14 mouse cellular contexts compared by ENCODE assay signal in the genomic region with DNA sequence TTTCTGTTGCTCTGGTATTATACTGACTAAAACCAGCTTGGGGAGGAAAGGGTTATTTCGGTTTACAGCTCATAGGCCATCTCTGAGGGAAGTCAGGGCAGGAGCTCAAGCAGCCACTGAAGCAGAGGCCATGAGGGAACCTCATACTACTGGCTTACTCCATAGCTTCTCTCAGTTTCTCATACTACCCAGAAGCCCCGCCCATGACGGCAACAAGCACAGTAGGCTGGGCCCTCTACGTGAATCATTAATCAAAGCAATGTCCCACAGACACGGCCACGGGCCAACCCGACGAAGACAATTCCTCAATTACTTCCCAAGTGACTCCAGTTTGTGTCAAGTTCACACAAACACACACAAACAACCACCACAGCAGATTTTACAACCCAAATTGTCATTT. TPM values are rescaled to one million over a fixed set of nuclear protein-coding genes. Genes with fewer than 3 reads are reported as not detected.
A peak's percentile ranks its signal among the peaks of the same experiment; 100 is the strongest.
DNase-seq lines count a peak whose midpoint lies in the region; ATAC-seq and TF ChIP-seq lines count a peak whose summit lies in the region.
"Had no signal": no experiment of that assay in that cellular context is flagged by ENCODE, and none has a peak within 500 bp of the region (broad histone marks: within the 10 kb centered on the region; RNA-seq: fewer than 3 reads in every experiment).

No protein-coding gene starts in this region.

- ATAC-seq in granulocyte monocyte progenitor cell, adult 5-6 weeks (replicated peaks; ENCODE audit: poor library complexity, severe bottlenecking) = 0 out of 2 replicates have a peak, but pooled peaks have one; percentile 23
- no peak for ATAC-seq in midbrain, embryonic 11.5 days (ENCODE audit: low FRiP score)
- ATAC-seq in forebrain, postnatal 0 days = no peak
- ATAC-seq: inflammation-experienced regulatory T-cells, adult 6 months; midbrain, embryonic 16.5 days had no signal

- TF ChIP-seq CTCF in forebrain, postnatal 0 days (IDR thresholded peaks at IDR 0.05; ENCODE audit: low read depth) = no peak

- peak; percentile 43 for DNase-seq in ZHBTc4 (ENCODE audit: low read depth, low spot score)
- DNase-seq in kidney, postnatal 14 days = peak; percentile 82
- DNase-seq in lung, postnatal 10 days = peak; percentile 77
- no peak for DNase-seq in midbrain, embryonic 11.5 days (ENCODE audit: low spot score, missing footprints)
- no peak for DNase-seq in right cerebral cortex, adult 18-20 months
- no peak for DNase-seq in forebrain, postnatal 0 days
- DNase-seq in layer of hippocampus, adult 11-12 months (ENCODE audit: low spot score) = no peak
- DNase-seq: cerebellum, adult 11-12 months had no signal

- no peaks in the 10 kb centered on the region for H3K9me3 ChIP-seq in midbrain, embryonic 11.5 days (ENCODE audit: control insufficient read depth, low read length)
- no peaks in the 10 kb centered on the region for H3K9me3 ChIP-seq in forebrain, postnatal 0 days (ENCODE audit: low read length)
- H3K9me3 ChIP-seq: embryonic facial prominence, embryonic 13.5 days; heart, embryonic 13.5 days; limb, embryonic 13.5 days had no signal

- H3K27me3 ChIP-seq in midbrain, embryonic 11.5 days (ENCODE audit: control insufficient read depth, insufficient read depth, low read length) = no peaks in the 10 kb centered on the region
- H3K27me3 ChIP-seq in forebrain, postnatal 0 days (ENCODE audit: insufficient read depth, low read length) = no peaks in the 10 kb centered on the region
- H3K27me3 ChIP-seq: embryonic facial prominence, embryonic 13.5 days; heart, embryonic 13.5 days; limb, embryonic 13.5 days had no signal

- 81% methylated on average over 8 of the region's 8 CpGs for WGBS in midbrain, embryonic 11.5 days
- WGBS in forebrain, postnatal 0 days = 73% methylated on average over 8 of the region's 8 CpGs

- H3K4me1 ChIP-seq in midbrain, embryonic 11.5 days (ENCODE audit: control insufficient read depth, insufficient read depth, low read length) = peaks cover 5% of the 10 kb centered on the region
- H3K4me1 ChIP-seq in forebrain, postnatal 0 days (ENCODE audit: insufficient read depth) = peaks cover 10% of the 10 kb centered on the region

- H3K4me2 ChIP-seq in midbrain, embryonic 11.5 days = no peak overlapping the region
- H3K4me2 ChIP-seq in forebrain, postnatal 0 days (ENCODE audit: low read depth) = no peak overlapping the region
- H3K4me2 ChIP-seq: embryonic facial prominence, embryonic 13.5 days; heart, embryonic 13.5 days; limb, embryonic 13.5 days had no signal

- H3K4me3 ChIP-seq in midbrain, embryonic 11.5 days (ENCODE audit: low read depth, low read length) = no peak overlapping the region
- no peak overlapping the region for H3K4me3 ChIP-seq in forebrain, postnatal 0 days (ENCODE audit: low read depth, low read length)
- H3K4me3 ChIP-seq: embryonic facial prominence, embryonic 13.5 days; heart, embryonic 13.5 days; limb, embryonic 13.5 days had no signal

- H3K36me3 ChIP-seq in midbrain, embryonic 11.5 days (ENCODE audit: control insufficient read depth, insufficient read depth, low read length) = no peaks in the 10 kb centered on the region
- no peaks in the 10 kb centered on the region for H3K36me3 ChIP-seq in forebrain, postnatal 0 days (ENCODE audit: insufficient read depth)
- H3K36me3 ChIP-seq: embryonic facial prominence, embryonic 13.5 days; heart, embryonic 13.5 days; limb, embryonic 13.5 days had no signal

- no peak overlapping the region for H3K9ac ChIP-seq in midbrain, embryonic 11.5 days (ENCODE audit: low read length)
- H3K9ac ChIP-seq in forebrain, postnatal 0 days = no peak overlapping the region
- H3K9ac ChIP-seq: embryonic facial prominence, embryonic 13.5 days; heart, embryonic 13.5 days; limb, embryonic 13.5 days had no signal

- no peak overlapping the region for H3K27ac ChIP-seq in midbrain, embryonic 11.5 days (ENCODE audit: low read depth, low read length)
- no peak overlapping the region for H3K27ac ChIP-seq in forebrain, postnatal 0 days (ENCODE audit: low read depth, low read length)
- H3K27ac ChIP-seq: embryonic facial prominence, embryonic 13.5 days; heart, embryonic 13.5 days; limb, embryonic 13.5 days had no signal

RNA-seq across cellular contexts. Expression of gene Btbd9, which starts 6.1 kb away (rescaled TPM):
- 34.7 and 40.5 TPM in 2 replicates for total RNA-seq in granulocyte monocyte progenitor cell, adult 5-6 weeks (2014; fragmentation: Nextera tagmentation)
- total RNA-seq in granulocyte monocyte progenitor cell, adult 5-6 weeks (2017) = 22.0 and 22.1 TPM in 2 replicates
- 57.5 and 59.7 TPM in 2 replicates for polyA plus RNA-seq in midbrain, embryonic 11.5 days (2014; fragmentation: Nextera tagmentation; extraction: Ambion mirVana)
- total RNA-seq in forebrain, postnatal 0 days (2014; rRNA removed) = 55.0 and 63.6 TPM in 2 replicates
- 112 and 149 TPM in 2 replicates for polyA plus RNA-seq in forebrain, postnatal 0 days (2015; fragmentation: Nextera tagmentation; extraction: Ambion mirVana)

RNA-seq across cellular contexts. Expression of gene Dnah8, which starts 54.0 kb away (rescaled TPM):
- 18.8 and 23.1 TPM in 2 replicates for total RNA-seq in granulocyte monocyte progenitor cell, adult 5-6 weeks (2014; fragmentation: Nextera tagmentation)
- 20.3 and 28.0 TPM in 2 replicates for total RNA-seq in granulocyte monocyte progenitor cell, adult 5-6 weeks (2017)
- polyA plus RNA-seq in midbrain, embryonic 11.5 days (2014; fragmentation: Nextera tagmentation; extraction: Ambion mirVana) = 1.1 and 1.5 TPM in 2 replicates
- 1.5 and 5.0 TPM in 2 replicates for total RNA-seq in forebrain, postnatal 0 days (2014; rRNA removed)
- polyA plus RNA-seq in forebrain, postnatal 0 days (2015; fragmentation: Nextera tagmentation; extraction: Ambion mirVana) = 0.80 and 2.1 TPM in 2 replicates

RNA-seq across cellular contexts. Expression of gene Glo1, which starts 56.5 kb away (rescaled TPM):
- 52.8 and 91.5 TPM in 2 replicates for total RNA-seq in granulocyte monocyte progenitor cell, adult 5-6 weeks (2014; fragmentation: Nextera tagmentation)
- 98.3 and 117 TPM in 2 replicates for total RNA-seq in granulocyte monocyte progenitor cell, adult 5-6 weeks (2017)
- polyA plus RNA-seq in midbrain, embryonic 11.5 days (2014; fragmentation: Nextera tagmentation; extraction: Ambion mirVana) = 277 and 302 TPM in 2 replicates
- 150 and 172 TPM in 2 replicates for total RNA-seq in forebrain, postnatal 0 days (2014; rRNA removed)
- 186 and 194 TPM in 2 replicates for polyA plus RNA-seq in forebrain, postnatal 0 days (2015; fragmentation: Nextera tagmentation; extraction: Ambion mirVana)

Comparison
In these comparisons a context has a peak if more than half of its experiments do, and no peak if none do; other contexts are left out.
1. DNase-seq: peak in ZHBTc4 (single experiment), kidney, postnatal 14 days (single experiment) and lung, postnatal 10 days (single experiment); none in midbrain, embryonic 11.5 days (single experiment), right cerebral cortex, adult 18-20 months (single experiment), forebrain, postnatal 0 days (single experiment) and layer of hippocampus, adult 11-12 months (single experiment).